Mouse (Mus musculus): ENCODE data around the gene Srgap2.
"Not testable (repeated sequence)": the region's sequence is repeated elsewhere in the genome, so short reads cannot be mapped to it uniquely, and the experiment has no call there.

The Srgap2 gene

GRCm38 (mm10) chr1:131288938-131289337, 238.2 kb downstream of the Srgap2 start:
- DNase-seq (ENCODE audit: low spot score): no peak

DNA sequence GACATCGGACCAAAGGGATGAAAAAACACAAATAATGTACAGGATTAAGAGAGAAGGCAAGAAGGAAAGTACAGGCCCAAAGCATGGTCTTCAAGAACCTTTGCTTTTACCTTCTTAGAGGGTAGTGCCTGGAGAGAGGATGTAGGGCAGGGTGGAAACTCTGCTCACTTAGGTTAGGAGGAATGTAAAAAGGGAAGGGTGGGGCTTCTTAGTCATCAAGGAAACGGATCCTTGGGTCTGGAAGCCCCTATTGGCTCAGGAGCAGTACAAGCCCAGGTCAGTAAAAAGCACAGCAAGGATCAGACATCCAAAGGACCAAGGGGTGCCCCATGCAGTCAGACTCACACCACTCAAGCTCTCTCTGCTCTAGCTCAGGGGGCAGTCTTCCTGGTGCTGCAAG, 239.9 kb downstream of the Srgap2 start:
- DNase-seq (ENCODE audit: low spot score): no peak

GRCm38 (mm10) chr1:131286803-131287202, 240.3 kb downstream of the Srgap2 start:
- DNase-seq (ENCODE audit: low spot score): no peak

DNA sequence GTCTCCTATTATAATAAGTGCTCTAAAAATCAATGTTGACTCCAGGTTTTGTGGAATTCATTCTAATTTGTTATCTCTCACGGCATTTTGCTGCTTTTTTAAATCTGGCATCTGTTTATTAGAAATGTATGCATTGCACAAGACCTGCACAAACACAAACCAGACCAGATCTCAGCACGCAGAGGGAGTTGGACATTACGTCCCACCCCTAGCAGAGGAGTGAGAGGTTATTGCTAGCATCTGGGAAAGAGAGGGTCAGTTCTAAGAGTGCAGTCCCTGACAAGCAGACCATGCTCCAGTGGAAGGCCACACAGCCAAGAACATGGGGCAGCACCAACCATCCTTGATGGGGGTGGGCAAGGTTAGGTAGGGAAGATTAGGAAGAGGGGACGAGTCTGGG, 242.5 kb downstream of the Srgap2 start:
- DNase-seq (ENCODE audit: low spot score): no peak

- DNase-seq (ENCODE audit: low spot score): no peak
Observed at GRCm38 (mm10) chr1:131284167-131284566, 243.0 kb downstream of the Srgap2 start.

- no peak for DNase-seq (ENCODE audit: low spot score)
Observed at GRCm38 (mm10) chr1:131281731-131282130, 245.4 kb downstream of the Srgap2 start.

DNA sequence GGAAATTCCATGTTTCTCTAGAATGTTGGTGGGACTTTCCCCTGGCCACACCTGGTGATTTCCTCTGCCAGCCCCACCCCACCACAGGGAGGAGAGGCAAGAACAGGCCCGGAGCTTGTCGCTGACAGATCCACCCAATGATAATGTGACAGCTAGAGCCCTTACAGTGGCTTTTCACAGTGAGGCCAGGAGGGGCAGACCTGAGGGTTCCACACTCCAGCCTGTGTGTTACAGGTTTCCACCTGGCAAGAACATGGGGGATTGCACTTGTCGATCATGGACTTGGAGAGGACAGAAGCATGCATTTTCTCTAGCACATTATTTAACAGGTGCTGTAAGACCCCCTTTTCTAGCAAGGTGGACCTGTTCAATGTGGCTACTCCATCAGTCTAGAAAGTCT, 246.9 kb downstream of the Srgap2 start:
- DNase-seq (ENCODE audit: low spot score): no peak

DNA sequence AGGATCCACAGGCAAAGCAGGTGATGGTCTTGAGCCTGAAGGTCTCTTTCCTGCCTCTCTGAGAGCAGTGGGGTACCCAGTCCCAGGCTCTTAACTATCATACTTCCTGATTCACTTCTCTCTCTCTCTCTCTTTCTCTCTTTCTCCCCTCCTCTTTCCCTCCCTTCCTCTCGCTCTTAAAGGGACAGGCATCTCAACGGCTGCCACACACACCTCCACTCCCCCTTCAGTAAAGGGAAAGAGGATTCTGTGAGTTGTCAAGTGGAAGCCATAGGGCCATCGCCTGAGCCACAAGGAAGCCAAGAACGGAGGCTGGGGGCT, 247.7 kb downstream of the Srgap2 start, which contains the start of gene Ikbke:
Gene Ikbke, minus strand, starts transcription at position 151 of the 321 bp plus-strand sequence.
- no peak for DNase-seq (ENCODE audit: low spot score)

GRCm38 (mm10) chr1:131278606-131279455, 248.3 kb downstream of the Srgap2 start:
- DNase-seq (ENCODE audit: low spot score): no peak

GRCm38 (mm10) chr1:131276831-131277230, 250.3 kb downstream of the Srgap2 start:
- no peak for DNase-seq (ENCODE audit: low spot score)

DNA sequence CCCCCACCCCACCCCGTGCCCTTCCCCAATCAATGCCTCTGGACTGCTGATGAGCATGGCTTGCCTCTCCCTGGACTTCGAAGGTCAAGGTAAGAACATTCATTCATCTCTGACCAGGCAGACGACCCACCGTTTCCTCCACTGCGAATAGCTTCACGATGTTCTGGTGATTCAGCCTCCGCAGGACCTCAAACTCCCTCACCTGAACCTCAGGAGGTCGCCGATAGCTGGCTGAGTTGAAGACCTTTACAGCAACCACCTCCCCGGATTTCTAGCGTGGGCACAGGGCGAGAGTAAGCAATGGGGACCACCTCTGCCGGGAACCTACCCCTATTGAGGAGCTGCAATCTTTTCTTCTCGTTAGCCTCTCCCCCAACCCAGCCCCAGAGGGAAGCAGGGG, 251.6 kb downstream of the Srgap2 start:
- no peak for DNase-seq (ENCODE audit: low spot score)

DNA sequence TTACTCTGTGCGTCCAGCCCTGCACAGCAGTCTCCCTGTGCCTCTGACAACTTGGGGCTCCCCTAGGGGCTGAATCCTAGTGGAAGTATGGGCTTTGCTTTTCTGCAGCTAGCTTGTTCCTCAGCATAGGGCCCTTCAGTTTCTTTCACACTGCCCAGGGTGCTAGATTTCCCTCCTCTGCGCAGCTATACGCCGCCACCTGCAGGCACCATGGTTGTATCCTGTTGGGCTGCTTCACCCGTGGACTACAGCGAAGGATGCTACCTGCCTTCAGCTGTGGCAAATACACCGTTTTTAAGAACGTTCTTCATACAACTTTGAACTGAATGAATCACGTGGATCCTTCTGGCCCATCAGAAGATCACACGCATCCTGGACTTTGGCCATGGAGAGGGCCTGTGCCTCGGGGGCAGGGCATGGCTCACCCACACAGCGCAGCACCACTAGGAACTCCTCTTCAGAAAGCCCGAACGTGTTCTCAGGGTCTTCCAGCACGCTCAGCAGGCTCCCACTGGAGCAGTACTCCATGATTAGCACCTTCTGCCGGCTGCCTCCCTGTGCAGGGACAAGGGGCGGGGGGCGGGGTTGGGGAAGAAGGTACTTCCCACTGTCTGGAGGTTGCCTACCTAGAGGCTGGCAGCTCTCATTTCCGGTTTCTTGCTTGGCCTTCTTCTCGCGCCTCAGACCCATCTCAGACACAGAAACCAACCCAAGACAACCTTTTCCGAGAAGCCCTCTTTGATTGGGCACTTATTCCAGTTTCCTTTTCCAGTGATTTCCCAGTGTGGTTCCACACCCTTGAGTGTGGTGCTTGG, 252.2 kb downstream of the Srgap2 start:
- no peak for DNase-seq (ENCODE audit: low spot score)

GRCm38 (mm10) chr1:131269797-131270578, 257.2 kb downstream of the Srgap2 start:
- DNase-seq (ENCODE audit: low spot score): peak; percentile 65

- DNase-seq (ENCODE audit: low spot score): no peak
Observed at GRCm38 (mm10) chr1:131268776-131269175, 258.4 kb downstream of the Srgap2 start.

GRCm38 (mm10) chr1:131263905-131264304, 263.2 kb downstream of the Srgap2 start:
- no peak for DNase-seq (ENCODE audit: low spot score)

DNA sequence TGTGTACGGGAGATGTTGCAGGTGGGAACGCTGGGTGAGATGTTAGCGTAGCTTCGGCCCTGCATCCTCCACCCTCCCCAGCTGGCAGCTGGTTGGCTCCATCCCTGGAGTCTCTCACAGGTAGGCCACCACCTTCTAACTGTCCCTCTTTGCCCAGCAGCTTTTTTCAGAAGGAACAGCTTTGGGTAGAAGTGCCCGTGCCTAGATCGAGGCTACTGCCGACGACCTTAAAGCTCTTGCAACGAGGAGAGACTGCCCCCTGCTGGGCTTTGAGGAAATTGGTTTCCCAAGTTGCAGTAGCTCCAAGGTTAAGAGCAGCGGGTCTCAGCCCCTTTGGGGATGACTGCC, 266.9 kb downstream of the Srgap2 start:
- DNase-seq (ENCODE audit: low spot score): peak; percentile 64

GRCm38 (mm10) chr1:131259632-131260308, 267.4 kb downstream of the Srgap2 start:
- DNase-seq (ENCODE audit: low spot score): no peak

DNA sequence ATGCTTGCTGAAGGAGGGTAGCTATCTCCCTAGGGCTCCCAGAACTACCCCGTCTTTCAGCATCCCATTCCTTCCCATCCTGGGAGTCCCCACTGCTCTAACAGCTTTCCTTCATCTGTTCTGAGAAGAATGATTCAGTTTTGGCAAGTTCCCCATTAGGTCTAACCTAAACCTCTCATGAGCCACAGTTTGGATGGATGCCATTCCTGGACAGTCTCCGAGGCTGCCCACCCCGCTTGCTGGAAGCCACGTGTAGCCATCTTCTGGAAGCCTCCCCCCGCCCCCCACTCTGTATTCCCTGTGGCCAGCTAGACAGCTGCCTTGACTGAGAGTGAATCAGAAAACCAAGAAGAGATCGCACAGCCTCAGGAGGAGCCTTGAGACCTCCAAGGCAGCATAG, 269.9 kb downstream of the Srgap2 start:
- DNase-seq (ENCODE audit: low spot score): no peak

- DNase-seq (ENCODE audit: low spot score): not testable (repeated sequence)
Observed at GRCm38 (mm10) chr1:131252516-131253250, 274.5 kb downstream of the Srgap2 start.

- no peak for DNase-seq (ENCODE audit: low spot score)
Observed at GRCm38 (mm10) chr1:131246433-131247395, 280.4 kb downstream of the Srgap2 start.
